Mouse (Mus musculus): Measurements from ENCODE around the gene St6gal1.

DNA sequence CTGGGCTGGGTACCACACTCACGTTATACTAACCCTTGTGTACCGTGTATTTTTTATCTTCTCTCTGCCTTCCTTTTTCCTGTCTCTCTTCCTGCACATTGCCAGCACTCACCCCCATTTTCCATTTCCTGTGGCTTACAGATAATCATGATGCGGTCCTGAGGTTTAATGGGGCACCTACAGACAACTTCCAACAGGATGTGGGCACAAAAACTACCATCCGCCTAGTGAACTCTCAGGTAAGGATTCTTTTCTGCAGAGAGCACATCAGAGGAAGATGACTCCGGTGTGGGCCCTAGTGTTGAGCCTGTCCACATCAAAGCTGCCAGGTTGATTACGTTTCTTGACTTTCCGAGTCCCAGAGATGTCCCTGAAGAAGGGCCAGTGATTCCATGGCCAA, 103.7 kb downstream of the St6gal1 start:
- TF ChIP-seq CTCF (IDR thresholded peaks at IDR 0.05; ENCODE audit: borderline replicate concordance, extremely low read depth, insufficient read depth, insufficient read length) (no peak), POLR2A (IDR thresholded peaks at IDR 0.05; ENCODE audit: borderline replicate concordance, extremely low read depth, insufficient read depth, insufficient read length, poor library complexity, severe bottlenecking) (no peak)

Data from brain, embryonic 14.5 days (tissue).